Mouse (Mus musculus) layer of hippocampus, adult 18-20 months (tissue): ENCODE results near the gene Lonp1. TPM values are rescaled to one million over a fixed set of nuclear protein-coding genes. Genes with fewer than 3 reads are reported as not detected.
"Not testable (repeated sequence)": the region's sequence is repeated elsewhere in the genome, so short reads cannot be mapped to it uniquely, and the experiment has no call there.

Experiments used
- DNase-seq, 2 experiments: peaks; one replicate each; pipeline ENCODE4 v3.0.0; 2022; ENCODE audit warnings: low spot score in 2 of 2
- long read RNA-seq: library from polyadenylated mRNA; stranded (forward); transcript quantifications from one replicate; pipeline ENCODE4 v2.0.0, GENCODE M21; 2021
- total RNA-seq, 2 experiments: library from RNA; stranded (reverse); gene quantifications; 2 replicates each; pipeline ENCODE4 v1.2.3; 2021

Lonp1 gene
- 10 to 100 TPM; 60.1 to 61.6 TPM for total RNA-seq
- long read RNA-seq, transcript Lonp1-201 (18 exons, 2,951 nt): major isoform, 126 of 162 reads
- long read RNA-seq, partial matches to known transcripts: 17 of 162 reads
- long read RNA-seq, other reads (novel, unspliced or antisense): 19 of 162 reads

DNA sequence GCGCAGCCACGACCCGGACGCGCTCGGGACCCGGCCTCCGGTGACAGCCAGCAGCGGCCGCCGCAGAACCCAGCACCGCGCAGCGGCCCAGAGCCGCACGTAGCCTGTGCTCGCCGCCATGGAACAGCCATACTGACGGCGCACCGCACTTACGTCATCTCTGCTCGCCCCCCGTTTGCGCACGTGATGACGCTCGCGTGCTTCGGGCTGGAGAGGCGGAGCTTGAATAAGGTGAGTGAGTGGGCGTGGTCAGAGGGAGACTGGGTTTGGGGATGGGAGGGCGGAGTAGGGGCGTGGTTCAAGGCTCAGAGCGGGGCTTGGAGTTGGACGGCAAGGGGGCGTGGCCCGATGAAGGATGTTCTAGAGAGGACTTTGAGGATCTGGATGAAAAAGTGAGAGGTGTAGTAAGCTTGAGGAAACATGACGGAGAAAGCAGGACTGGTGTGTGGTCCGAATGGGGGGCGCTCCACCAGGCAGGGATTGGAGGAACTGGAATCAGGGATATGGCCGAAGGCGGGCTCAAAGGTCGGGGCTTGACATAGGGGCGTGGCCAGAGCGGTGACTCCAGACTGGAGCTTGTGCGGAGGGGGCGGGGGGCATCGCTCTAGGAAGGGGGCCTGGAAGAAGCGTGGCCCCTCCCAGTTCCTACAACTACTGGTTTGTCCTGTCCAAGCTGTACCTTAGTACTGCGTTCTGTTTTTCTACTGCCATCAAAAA is at the start of gene Lonp1:
Lonp1 (minus strand) TSS at position 134 of the 717 bp plus-strand sequence.
- peak; percentile 92 to 98 for DNase-seq

DNA sequence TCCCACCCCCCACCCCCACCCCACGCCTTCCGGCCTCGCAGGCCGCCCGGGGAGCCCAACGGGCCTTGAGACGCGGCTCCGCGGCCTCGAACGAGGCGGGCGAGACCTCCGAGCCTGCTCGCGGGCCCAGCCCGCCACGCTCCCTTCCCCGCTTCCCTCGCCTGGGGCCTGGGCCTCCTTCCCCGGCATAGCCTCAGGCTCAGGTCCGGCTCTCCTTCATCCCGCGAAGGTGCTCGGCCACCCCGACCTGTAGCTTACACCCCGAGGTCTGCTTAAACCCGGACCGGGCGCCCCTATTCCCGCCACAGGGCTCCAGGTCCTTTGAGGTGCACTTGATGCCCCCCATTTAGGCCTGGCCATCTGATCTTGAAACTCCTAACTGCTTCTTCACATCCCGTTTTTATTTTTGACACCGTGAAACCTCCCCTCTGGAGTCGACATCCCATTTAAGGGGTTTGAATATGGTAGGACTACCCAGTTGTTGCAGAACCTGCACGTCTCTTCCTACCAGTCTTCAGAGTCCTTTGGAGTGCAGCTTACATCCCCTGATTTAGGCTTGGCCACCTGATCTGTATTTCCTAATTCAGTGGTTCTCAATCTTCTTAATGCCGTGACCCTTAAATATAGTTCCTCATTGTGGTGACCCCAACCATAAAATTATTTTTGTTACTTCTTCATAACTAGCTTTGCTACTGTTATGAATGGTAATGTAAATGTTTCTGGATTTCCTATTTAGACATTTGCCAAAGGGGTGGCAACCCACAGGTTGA is 47.1 kb upstream of the Lonp1 start:
- DNase-seq: no peak

- peak; percentile 99 for DNase-seq
These were observed 46.4 kb upstream of the Lonp1 start, which contains the start of gene Ranbp3 for GRCm38 (mm10) chr17:56672941-56673646. Gene Ranbp3, plus strand, starts transcription at chr17:56673294.

GRCm38 (mm10) chr17:56669766-56670165 is 43.1 kb upstream of the Lonp1 start:
- no peak for DNase-seq

- DNase-seq: peak; percentile 64 to 84
These were observed 41.9 kb upstream of the Lonp1 start for GRCm38 (mm10) chr17:56668384-56669144.

GRCm38 (mm10) chr17:56667591-56667990 is 40.9 kb upstream of the Lonp1 start:
- no peak for DNase-seq

DNA sequence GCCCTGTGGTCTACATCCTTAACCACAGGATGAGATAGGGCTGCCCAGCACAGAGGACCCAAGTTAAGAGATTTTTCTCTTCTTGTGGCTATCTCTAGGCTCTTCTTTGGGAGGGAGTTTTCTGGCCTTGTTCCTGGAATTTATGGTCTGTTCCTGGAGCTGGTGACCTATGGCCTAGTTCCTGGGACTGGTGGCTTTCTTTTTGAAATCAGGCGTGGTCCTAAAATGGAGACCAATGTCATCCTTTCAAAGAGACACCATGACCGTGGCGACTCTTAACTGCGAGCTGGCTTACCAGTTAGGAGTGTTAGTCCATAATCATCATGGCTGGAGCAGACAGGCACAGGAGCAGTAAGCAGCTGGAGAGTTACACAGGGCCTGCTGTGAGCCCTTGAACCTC is 39.7 kb upstream of the Lonp1 start:
- DNase-seq: no peak

GRCm38 (mm10) chr17:56664333-56664732 is 37.6 kb upstream of the Lonp1 start:
- no peak for DNase-seq

GRCm38 (mm10) chr17:56663659-56664058 is 37.0 kb upstream of the Lonp1 start:
- DNase-seq: no peak

DNA sequence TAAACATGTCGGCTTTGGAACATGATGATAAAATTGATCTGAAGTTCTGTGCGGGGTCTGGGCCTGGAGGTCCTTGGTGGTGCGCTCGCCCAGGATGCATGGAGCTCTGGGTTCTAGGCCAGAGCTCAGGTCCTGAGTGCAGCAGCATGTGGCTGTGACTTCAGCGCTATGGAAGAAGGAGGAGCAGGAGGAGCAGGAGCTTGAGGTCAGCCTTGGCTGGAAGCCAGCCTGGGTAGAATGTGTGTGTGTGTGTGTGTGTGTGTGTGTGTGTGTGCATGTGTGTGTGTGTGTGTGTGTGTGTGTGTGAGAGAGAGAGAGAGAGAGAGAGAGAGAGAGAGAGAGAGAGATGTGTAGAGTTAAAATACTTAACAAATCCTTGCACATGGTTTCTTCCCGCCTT is 29.5 kb upstream of the Lonp1 start:
- DNase-seq: no peak

DNA sequence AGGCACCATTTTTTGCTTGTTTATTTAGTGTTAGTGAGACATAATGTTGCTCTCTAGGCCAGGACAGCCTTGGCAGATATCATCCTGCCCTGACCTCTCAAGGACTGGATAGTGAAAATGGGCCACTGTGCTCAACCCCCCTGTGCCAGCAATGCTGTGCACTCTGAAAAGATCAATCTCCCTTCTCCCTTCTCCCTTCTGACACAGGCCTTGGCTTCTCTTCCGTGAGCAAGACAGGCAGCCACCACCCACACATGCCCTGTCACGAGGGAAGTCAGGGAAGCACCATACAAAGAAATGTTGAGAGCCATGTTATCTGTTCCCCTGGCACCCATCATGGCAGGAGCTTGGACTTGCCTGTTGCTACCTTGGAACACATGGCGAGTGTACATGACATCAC is 28.6 kb upstream of the Lonp1 start:
- no peak for DNase-seq

GRCm38 (mm10) chr17:56654771-56655170 is 28.1 kb upstream of the Lonp1 start:
- DNase-seq: no peak

GRCm38 (mm10) chr17:56651801-56652200 is 25.1 kb upstream of the Lonp1 start:
- no peak for DNase-seq

DNA sequence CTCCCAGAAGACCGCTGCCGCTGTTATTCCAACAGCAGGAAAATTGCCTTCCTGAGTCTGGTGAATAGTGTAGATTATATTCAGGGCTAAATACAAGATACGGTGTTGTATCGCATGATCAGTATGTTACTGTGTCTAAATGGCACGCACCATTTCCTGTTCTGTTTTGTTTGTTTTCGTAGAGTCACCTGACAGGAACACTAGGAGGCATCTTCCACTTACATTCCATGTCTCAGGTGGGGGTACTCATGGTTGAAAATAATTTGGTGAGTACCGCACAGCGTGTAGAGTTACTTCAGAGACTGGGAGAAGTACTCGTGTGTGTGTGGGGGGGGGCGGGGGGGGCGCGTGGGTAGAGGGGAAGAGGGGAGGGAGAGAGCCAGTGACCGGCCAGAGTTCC is 20.9 kb upstream of the Lonp1 start:
- no peak for DNase-seq

DNA sequence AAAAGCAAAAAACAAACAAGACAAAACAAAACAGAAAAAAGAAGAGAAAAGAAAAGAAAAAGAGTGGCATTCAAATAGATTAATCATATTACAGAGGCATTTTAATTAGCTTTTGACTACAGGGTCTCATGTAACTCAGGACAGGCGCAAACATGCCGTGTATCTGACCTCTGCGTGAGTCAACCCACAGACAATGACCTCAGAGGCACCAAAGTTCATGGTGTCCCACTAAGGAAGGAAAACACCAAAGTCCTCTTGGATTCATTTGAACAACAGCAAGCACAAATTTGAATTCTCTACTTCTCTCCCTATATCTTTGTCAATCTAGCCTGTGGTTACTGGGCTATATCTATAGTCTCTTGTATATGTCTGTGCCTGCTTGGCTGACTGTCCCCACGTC is 16.6 kb upstream of the Lonp1 start:
- DNase-seq: no peak

DNA sequence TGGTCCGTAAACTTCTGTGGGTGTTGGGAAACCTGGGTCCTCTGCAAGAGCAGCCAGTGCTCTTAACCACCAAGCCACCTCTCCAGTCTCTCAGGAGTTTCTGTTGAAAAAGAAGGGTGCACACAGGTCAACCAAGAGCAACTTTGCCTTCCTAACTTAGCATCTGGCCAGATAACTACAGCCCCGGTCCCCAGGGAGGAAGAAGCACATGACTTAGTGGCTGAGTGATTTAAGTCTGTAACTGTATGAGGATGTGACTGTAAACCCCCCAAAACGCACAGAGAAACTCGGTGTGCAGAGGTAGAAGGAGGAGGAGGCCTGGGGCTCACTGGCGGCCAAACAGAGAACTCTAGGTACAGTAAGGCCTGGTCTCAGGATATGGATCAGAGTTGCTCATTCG is 7.3 kb upstream of the Lonp1 start:
- no peak for DNase-seq

- no peak for DNase-seq
These were observed 5.1 kb upstream of the Lonp1 start for GRCm38 (mm10) chr17:56631807-56632206.

- not testable (repeated sequence) for DNase-seq
These were observed 3.4 kb upstream of the Lonp1 start for GRCm38 (mm10) chr17:56629800-56630781.

DNA sequence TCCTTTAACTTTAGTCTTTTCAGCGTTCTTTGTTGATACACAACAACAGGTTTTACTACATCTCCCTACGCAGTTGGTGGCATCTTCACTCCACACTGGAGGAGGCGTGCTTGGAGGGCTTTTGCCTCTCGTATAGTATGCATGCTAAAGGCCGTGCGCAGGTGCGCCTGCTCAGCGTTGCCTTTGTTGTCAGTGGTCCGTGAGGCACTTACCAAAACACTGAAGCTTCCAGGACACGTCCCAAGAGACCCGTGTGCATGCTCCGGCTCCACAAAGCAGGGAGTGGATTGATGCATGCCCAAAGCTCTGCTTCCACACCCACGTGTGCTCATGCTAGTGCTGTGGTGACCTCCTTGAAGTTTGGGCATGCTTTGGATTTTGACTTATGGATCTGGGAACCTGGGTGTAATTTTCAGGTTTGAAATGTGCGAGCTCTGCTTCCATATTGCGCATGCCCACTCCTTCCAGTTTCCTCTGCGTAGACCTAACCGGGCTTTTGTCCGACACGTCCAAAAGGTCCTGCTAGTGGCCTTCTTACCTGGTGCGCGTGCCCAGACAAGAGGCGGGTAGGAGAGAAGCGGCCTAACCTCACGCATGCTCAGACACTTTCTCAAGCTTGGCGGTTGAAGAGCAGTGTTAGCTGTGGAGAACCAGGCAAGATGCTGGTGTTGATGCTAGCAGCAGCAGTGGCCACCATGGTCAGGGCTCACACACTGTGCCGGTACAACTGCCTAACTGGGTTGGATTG is 1.0 kb upstream of the Lonp1 start, which contains the start of gene Catsperd:
Catsperd (plus strand) TSS at position 614 of the 748 bp plus-strand sequence.
- DNase-seq: peak in 1 of 2 experiments; percentile 5
